Mouse (Mus musculus) c-Kit-positive CD71-negative TER-119-negative erythroid progenitor cells, embryonic 14.5 days (primary cell): Measurements from ENCODE around the gene Tulp2.
"Not testable (repeated sequence)": the region's sequence is repeated elsewhere in the genome, so short reads cannot be mapped to it uniquely, and the experiment has no call there.

Experiments used
- DNase-seq: peaks from one replicate; pipeline ENCODE4 v3.0.0-alpha.2; 2013; ENCODE audit warnings: low read depth

Gene Tulp2

DNA sequence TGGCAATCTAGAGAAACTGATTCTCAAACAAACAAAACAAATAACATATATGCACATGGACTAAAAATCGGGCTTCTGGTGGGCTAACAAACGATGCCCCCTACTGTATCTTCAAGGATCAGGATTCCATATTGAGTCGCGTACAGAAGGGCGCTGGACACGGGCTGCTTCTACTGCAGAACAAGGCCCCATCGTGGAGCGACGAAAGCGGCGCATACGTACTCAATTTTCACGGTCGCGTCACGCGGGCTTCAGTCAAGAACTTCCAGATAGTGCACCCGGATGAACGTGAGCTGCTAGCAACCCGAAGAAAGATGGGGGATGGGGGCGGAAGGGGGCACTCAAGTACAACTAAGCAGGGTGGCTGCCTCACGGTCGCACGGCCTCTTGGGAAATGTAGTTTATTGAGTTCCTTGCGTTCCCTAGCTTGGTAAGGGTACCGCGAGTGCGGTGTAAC, 40.1 kb downstream of the Tulp2 start:
- peak; percentile 86 for DNase-seq

DNA sequence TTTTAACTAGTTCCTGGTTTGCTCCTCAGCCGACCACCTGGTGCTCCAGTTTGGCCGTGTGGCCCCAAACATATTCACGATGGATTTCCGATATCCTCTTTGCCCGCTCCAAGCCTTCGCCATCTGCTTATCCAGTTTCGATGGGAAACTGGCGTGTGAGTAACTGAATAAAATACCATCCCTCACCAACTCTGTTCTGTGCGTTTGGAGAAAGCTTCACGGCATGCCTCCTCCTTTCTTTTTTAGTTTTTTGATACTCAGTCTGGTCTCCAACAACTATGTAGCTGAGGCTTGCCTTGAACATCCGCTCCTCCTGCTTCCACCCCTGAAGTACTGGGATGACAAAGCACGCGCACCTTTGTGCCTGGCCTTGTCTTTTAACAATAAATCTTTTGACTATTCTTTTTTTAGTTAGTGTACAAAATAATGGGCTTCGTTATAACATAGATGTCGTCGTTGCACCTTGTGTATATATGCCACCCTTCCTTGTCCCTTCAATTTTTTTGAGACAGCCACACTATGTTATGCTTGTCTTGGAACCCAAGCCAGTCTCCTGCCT, 40.6 kb downstream of the Tulp2 start:
- DNase-seq, result no peak

DNA sequence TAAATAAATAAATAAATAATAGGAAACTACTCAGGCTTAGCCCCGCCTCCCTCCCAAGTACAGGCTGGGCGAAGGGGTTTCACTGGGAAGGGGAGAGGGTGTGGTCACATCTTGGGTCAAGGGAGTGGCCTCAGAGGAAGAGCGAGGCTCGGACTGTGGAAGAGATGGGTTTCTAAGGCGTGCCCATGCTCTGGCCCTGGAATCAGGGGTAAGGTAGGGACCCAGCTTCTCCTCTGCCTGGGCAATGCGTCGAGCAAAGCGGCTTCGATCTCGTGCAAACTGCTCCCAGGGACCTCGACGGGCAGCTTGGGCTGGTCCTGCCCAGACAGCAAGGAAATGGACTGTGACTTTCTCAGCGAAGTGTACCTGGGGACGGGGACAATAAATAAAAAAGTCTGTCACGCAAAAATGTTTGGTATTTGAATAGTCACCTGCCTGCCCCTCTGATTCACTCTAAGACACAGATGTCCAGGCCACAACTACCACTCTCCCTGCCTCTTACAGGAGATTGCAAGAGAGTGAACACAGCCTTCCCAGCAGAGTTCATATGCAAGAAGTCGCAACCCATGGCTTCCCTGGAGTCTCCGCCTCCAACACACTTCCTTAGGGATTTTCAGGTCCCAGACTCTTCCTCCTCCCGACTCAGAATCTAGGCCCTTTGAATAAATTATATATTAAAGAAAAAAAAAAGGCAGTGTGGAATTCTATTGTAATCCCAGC, 41.4 kb downstream of the Tulp2 start:
- DNase-seq, result no peak

DNA sequence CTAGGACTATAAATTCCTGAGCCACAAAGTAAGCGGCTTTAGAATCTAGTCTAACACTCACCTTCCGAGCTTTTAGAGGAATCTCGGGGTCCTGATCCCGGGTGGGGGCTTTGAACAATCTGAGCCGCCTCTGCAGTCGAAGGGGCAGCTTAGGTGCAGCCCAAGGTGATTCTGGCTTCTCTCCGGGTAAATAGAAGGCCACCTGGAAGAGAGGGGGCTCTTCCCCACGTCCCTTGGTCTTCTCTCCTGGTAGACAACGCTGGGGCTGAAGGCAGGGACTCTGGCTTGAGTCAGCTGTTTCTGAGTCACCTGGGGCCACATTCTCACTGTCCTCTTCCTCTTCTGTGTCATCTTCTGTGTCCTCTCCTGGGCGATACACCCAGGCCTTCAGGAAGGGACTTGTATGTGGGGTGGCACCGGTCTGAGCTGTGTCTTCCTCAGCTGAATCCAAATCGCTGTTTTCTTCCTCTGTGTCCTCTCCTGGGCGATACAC, 42.0 kb downstream of the Tulp2 start:
- DNase-seq, result no peak

DNA sequence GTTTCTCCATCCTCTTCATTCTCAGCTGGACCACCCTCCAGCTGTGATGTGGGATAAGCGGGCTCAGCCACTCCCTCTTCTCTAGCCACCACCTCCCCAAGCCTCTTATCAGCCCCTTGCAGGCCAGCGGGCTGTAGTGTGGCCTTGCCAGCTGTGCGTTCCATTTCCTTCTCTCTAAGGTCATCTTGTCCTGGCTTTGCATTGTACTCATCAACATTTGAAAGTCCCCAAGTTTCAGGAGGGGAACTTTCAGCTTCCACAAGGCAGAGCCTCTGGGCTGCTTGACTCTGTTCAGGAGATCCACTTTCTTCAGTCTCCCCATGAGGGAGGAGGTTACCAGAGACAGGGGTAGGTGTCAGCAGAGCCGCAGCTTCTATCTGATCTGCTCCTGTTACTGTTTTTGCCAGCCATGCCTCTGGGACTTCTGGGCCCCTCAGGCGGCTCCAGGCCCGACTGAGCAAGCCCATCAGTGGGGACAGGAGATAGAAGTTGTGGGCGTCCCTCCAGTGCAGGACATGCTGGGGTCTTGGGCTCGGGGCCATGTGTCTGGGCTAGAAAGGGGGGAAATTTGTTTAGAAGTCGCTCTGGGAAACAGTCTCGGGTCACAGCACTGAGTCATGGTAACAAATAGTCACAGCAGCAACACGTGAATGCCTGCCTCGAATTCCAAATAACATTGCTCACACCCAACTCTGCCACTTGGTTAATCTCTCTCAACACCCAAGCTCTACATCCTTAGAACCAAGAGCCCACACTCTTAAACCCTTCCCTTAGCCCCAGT, 43.4 kb downstream of the Tulp2 start:
- DNase-seq, result peak; percentile 65

DNA sequence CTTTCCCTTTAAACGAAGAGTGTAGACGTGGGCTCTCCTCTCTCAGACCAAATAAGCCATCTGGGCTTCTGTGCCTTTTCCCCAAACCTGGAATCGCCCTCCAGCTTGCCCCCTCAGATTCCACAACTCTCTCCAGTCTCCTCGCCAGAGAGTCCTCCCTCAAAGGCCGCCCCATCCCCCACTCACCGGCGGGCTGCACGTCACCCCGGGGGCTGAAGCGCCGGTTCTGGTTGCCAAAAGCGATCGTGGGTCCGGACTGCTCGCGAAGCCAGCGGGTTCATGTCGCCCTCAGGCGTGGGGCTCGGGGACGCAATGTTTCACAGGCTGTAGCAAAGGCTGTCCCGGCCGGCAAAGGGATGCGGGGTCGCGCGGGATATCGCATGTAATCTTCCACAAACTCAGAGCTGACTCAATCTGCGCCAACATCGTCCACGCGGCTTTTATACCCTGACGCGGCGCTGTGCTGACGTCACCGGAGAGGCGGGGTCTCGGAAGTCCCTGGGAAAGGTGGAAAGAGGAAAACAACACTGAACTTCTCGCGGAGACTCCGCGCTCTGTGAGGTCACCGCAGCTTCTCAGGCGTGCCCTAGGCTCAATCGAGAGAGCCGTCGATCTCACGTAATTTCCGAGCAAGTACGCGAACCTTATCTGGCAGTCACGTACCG, 44.3 kb downstream of the Tulp2 start, which contains the start of the genes Ppp1r15a and Plekha4:
Gene Ppp1r15a, minus strand, starts transcription at position 460 of the 665 bp plus-strand sequence.
Gene Plekha4, plus strand, starts transcription at position 522 of the 665 bp plus-strand sequence.
- DNase-seq, result peak; percentile 92

DNA sequence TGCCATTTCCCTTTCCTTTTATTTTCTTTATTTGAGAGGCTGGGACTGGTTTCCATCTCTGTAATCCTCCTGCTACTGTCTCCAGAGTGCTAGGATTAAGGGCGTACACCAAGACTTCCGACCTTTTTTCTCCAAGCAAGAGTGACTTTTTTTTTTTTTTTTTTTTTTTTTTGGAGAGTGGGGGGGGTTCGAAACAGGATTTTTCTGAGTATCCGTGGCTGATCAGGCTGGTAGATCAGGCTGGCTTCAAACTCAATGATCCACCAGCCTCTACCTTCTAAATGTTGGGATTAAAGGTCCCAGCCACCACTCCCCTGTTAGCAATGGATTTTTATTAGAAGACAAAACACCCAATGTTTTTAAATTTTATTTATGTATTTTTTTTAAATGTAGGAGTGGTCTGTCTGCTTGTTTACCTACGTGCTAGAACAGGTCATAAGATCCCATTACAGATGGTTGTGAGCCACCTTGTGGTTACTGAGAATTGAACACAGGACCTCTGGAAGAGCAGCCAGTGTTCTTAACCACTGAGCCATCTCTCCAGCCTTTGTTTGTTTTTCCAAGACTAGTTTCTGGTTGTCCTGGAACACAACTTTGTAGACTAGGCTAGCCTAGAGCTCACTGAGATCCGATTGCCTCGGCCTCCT, 44.9 kb downstream of the Tulp2 start:
- DNase-seq, result no peak

DNA sequence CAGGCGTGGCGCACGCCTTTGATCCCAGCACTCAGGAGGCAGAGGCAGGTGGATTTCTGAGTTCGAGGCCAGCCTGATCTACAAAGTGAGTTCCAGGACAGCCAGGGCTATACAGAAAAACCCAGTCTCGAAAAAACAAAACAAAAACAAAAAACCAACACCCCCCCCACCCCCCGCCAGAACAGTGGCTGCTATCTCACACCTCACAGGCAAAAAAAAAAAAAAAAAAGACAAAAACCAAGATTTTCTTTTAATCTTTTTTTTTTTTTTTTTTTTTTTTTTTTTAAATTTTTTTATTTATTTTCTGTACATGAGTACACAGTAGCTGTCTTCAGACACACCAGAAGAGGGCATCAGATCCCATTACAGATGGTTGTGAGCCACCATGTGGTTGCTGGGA, 45.5 kb downstream of the Tulp2 start:
- not testable (repeated sequence) for DNase-seq

DNA sequence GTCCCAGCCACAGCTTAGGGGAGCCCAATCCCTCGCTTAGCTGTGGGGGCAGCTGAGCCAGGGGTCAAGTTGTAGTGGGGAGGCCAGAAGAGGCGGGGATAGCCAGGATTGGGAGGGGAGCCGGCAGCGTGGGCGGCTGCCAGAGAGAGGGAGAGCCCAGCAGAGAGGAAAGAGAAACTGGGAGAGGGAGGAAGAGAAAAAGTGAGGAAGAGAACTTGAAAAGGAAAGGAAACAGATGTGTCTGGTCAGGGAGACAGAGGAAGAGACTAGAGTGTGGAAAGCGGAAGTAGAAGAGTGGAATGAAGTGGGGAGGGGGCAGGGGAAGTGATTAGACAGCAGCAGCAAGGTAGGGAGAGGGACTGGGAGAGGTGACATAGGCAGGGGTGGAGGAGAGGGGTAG, 47.8 kb downstream of the Tulp2 start:
- DNase-seq, result no peak

DNA sequence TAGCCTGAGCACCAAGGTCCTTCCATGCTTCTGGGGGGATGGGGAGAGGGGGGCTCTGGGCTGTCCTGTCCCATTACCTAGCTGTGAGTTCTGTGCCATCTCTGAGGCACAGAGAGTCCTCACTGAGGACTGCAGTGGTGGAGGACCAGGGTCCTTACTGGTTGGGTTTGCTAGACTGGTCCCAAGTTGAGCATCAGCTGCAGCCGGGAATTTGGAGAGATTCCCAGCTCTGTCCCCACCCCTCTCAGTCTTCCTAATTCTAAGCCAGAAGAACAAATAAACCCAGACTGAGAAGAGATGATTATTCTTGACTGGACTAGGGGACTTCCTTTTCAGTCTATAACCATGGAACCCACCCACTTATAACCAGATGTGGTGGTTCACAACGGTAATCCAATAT, 49.0 kb downstream of the Tulp2 start:
- no peak for DNase-seq

DNA sequence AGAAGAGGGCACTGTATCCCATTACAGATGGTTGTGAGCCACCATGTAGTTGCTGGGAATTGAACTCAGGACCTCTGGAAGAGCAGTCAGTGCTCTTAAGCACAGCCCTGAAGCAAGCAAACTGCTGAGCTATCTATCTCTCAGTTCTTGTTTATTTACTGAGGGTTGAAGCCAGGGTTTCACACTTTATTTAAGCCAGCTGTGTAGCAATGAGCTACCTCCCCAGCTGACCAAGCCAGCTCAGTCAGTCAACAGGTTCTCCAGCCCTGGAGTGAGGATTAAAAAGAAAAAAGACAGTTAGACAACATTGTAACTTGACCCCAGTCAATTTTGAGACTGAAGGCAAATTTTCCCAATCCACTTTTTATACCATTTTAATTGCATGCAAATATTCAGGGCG, 54.0 kb downstream of the Tulp2 start:
- DNase-seq, result no peak

DNA sequence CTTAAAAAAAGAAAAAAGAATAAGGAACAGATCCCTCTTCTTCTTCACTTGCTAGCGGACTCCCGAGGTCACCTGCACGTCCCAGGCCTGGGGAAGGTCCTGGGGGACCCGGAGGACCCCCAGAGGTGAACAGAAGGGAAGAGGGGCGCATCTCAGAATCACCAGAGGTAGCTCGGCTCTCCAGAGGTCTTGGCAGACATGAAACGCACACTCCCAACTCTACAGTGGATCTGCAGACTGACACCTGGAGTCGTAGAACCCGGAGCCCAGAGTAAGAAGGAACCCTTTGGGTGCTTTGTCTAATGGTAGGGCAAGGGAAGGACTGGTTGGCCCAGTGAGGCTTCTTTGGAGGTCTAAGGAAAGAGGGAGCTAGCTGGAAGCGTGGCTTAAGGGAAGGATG, 55.9 kb downstream of the Tulp2 start:
- no peak for DNase-seq

DNA sequence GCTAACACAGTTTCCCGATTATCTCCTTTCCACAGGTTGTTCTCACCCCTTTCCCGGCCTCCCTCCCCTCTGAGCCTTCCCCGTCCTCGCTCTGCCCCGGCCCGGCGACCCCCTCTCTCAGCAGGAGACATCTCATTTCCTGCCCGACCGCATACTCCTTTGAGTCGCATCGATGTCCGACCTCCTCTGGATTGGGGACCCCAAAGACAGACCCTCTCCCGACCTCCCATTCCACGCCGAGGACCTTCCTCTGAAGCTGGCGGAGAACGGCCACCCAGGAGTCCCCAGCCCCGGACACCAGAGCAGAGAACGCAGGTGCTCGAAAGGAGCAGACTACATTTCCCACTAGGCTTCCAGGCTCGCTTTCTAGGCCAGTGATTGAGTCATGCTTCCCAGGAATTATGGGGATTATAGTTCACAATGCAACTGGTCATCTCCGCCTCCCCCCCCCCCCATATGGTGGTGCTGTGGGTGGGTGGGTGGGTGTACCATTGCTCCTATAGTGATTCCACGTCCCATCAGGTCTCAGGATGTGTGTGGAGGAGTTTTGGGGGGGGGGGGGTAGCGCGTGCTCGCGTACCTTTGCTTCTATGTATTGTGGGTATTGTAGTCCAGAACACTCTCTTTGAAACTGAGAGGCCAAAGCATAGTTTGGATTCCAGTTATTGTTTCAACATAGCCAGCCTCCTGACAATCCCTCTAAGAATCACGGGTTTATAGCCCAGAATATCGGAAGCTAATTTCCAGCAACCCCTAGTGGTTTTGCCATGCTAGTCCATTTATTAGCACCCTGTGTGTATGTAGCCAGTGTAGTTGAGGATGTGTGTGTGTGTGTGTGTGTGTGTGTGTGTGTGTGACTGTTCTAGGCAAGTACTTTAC, 56.7 kb downstream of the Tulp2 start:
- no peak for DNase-seq

DNA sequence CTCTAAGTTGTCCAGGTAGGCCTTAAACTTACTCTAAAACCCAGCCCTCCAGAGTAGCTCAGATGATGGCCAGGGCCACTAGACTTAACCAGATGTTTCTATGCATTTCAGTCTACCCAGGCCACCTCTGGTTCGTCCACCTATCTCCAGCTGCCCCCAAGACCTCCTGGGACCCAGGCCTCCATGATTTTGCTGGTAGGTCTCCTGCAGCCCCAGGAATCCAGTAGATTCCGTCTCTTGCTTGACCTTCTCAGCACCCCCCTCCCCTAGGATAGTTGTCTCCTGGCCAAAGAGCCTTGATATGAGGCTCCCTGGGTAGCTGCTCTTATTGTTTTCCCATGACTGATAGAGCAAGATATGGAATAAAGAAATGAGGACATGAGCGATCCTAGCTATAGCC, 57.4 kb downstream of the Tulp2 start:
- no peak for DNase-seq

DNA sequence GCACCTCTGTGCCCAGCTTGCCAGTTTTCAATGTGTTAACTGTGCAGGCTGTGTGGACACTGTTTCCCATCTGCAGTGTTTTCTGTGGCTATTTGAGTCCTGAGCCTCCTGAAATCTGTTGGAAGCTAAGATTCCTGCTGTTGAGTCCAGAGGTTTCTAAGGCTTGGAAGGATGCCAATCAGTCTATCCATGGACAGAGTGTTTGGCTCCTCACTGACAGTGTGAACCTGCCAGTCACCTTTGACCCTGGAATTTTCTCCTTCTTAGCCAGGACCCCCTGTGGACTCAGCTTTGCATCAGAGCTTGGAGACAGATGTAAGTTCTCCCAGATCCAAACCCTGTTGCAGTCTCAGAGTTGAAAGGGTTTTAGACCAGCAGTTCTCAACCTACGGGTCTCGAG, 58.5 kb downstream of the Tulp2 start:
- DNase-seq, result no peak

DNA sequence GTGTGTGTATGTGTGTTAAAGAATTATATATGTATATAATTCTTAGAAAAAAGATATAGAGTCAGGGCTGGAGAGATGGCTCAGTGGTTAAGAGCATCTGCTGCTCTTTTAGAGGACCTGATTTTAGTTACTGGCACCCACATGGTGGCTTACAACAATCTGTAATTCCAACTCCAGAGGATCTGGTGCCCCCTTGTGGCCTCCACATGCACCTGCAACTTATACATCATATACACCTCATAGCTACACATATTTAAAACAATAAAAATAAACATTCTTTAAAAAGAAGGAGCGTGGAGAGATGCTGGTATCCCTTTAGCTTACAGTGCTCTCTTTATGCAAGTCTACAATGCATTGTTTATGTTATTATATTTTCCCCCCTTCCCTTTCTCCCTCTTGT, 62.8 kb downstream of the Tulp2 start:
- no peak for DNase-seq

DNA sequence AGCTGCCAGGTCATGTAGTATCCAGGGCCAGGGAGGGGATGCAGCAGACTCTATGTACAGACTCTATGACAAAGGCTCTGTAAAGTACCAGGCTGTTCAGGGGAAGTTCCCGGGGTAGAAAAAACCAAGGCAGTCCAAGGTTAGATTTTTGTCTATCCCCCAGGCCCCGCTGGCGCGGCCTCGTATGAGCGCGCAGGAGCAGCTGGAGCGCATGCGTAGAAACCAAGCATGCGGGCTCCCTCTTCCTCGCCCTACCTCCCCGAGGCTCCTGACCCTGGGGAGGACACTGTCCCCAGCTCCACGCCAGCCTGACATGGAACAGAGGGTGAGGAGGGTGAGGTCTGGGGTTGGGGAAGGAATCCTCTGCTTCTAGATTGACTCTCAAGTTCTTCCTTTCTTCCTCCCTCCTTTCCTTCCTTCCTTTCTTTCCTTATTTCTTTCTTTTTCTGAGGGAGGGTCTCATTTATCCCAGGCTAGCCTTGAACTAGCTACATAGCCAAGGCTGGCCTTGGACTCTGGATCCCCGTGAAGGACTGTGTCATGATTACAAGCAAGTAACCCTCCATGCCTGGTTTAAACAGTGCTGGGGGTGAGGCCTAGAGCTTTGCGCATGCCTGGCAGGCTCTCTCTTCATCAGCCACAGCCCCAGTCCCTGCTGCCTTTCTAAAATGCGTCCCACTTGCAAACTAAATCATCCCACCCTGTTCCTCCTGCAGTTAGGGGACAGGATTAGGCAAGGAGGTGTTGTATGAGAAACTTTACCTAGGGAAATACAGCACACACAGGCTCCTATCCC, 68.2 kb downstream of the Tulp2 start:
- no peak for DNase-seq

DNA sequence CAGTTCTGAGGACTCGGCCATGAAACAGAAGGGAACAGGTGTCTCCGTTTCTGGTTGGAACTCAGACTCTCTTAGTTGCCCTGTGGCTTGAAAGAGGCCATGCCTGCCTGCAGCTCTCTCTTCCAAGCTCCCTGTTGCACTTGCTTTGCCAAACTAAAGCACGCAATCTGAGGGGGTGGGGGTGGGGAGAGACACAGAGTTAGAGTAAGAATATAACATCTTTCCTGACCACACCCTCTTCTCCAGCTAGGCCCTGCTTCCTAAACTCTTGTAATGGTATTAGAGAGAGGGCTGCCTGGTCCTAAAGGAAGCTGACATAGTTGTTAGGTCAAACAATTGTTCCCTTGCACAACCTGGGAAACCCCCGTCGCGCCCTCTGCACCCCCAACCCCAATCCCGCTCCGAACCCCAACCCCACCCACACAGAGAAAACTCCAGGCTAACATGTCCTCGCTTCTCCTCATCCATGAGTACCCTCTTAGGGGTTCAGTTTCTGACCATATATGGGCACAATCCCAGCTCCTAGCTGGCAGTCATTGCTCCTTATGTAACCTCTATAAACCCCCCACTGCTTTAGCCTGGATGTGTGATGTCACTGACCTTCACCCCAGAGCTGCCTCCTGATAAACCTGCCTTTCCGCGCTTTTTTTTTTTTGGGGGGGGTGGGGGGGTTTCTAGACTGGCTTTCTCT, 69.3 kb downstream of the Tulp2 start:
- no peak for DNase-seq

DNA sequence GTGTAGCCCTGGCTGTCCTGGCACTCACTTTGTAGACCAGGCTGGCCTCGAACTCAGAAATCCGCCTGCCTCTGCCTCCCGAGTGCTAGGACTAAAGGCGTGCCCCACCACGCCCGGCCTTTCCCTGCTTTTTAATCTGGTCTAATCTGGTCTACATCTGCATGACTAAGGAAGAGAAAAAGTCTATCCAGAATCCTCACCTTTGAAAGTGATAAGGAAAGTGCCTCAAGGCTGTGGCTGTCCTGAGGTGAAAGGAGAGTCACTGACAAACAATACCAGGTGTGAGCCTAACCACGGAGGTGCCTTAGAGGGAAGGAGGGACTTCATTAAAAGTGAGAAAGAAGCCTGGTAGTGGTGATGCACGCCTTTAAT, 69.8 kb downstream of the Tulp2 start:
- no peak for DNase-seq
